Mouse (Mus musculus) myocyte (in vitro differentiated cells): ENCODE results near the gene St3gal3.

Experiments
- CEBPB ChIP-seq: IDR thresholded peaks from 2 replicates; pipeline ENCODE4 v1.6.1; 2011; ENCODE audit warnings: mild to moderate bottlenecking, moderate library complexity; ENCODE audit not compliant: poor library complexity, insufficient read depth, severe bottlenecking
- E2F4 ChIP-seq: IDR thresholded peaks from one replicate; pipeline ENCODE4 v1.6.1; 2011; ENCODE audit warnings: mild to moderate bottlenecking, control low read depth, moderate library complexity; ENCODE audit not compliant: insufficient read depth
- MAX ChIP-seq: IDR thresholded peaks from one replicate; pipeline ENCODE4 v1.6.1; 2011; ENCODE audit warnings: low read depth, mild to moderate bottlenecking, control low read depth
- POLR2A ChIP-seq: IDR thresholded peaks from one replicate; pipeline ENCODE4 v1.6.1; 2011; ENCODE audit warnings: low read depth, mild to moderate bottlenecking, control low read depth, moderate library complexity; ENCODE audit not compliant: insufficient read length
- TCF12 ChIP-seq: IDR thresholded peaks from one replicate; pipeline ENCODE4 v1.6.1; 2011; ENCODE audit warnings: mild to moderate bottlenecking, control low read depth; ENCODE audit not compliant: poor library complexity, insufficient read depth, severe bottlenecking
- TCF3 ChIP-seq: IDR thresholded peaks from one replicate; pipeline ENCODE4 v1.6.1; 2011; ENCODE audit warnings: low read depth, control low read depth; ENCODE audit not compliant: insufficient read length
- USF1 ChIP-seq: IDR thresholded peaks from one replicate; pipeline ENCODE4 v1.6.1; 2011; ENCODE audit warnings: low read depth, mild to moderate bottlenecking, control low read depth, moderate library complexity

GRCm38 (mm10) chr4:118043331-118044002, 91.2 kb downstream of the St3gal3 start:
- TF ChIP-seq E2F4 (no peak), POLR2A (no peak), CEBPB (no peak), USF1 (no peak), TCF3 (no peak), TCF12 (no peak), MAX (no peak)
